Mouse (Mus musculus) small intestine, adult 2 months (tissue): ENCODE data around the gene Dbx2. TPM values are rescaled to one million over a fixed set of nuclear protein-coding genes. Genes with fewer than 3 reads are reported as not detected.

Experiments used
- H3K27ac ChIP-seq: fragments of 200-500 bp; 2 replicates; pipeline ENCODE4 v1.5.1; 2012; ENCODE audit warnings: low read depth, low read length, control low read depth, inconsistent platforms; ENCODE audit not compliant: insufficient read depth
- H3K27me3 ChIP-seq: fragments of 200-500 bp; 2 replicates; pipeline ENCODE4 v1.6.1; 2012; ENCODE audit warnings: mild to moderate bottlenecking, moderate library complexity, low read length, inconsistent platforms; ENCODE audit not compliant: control insufficient read depth, insufficient read depth
- H3K36me3 ChIP-seq: fragments of 200-500 bp; 2 replicates; pipeline ENCODE4 v1.6.1; 2012; ENCODE audit warnings: mild to moderate bottlenecking, low read length, control low read depth, inconsistent platforms; ENCODE audit not compliant: control insufficient read depth, insufficient read depth
- H3K4me1 ChIP-seq: fragments of 200-500 bp; 2 replicates; pipeline ENCODE4 v1.6.1; 2012; ENCODE audit warnings: low read length, inconsistent platforms, mixed read lengths; ENCODE audit not compliant: control insufficient read depth, insufficient read depth, insufficient read length
- H3K4me3 ChIP-seq: fragments of 200-500 bp; 2 replicates; pipeline ENCODE4 v1.5.1; 2012; ENCODE audit warnings: low read depth, mild to moderate bottlenecking, control low read depth, inconsistent platforms, low read length, moderate library complexity
- CTCF ChIP-seq: fragments of 200-500 bp; IDR thresholded peaks from 2 replicates; pipeline ENCODE4 v1.5.1; 2012; ENCODE audit warnings: low read depth, mild to moderate bottlenecking, control low read depth, inconsistent platforms, low read length, moderate library complexity, mixed read lengths; ENCODE audit not compliant: insufficient replicate concordance, insufficient read length; ENCODE audit errors: extremely low read depth
- POLR2A ChIP-seq: fragments of 200-500 bp; IDR thresholded peaks from 2 replicates; pipeline ENCODE4 v1.6.1; 2012; ENCODE audit warnings: low read depth, mild to moderate bottlenecking, control low read depth, inconsistent platforms, low read length, moderate library complexity
- WGBS: fragments of 180-500 bp; shearing (Covaris S2); methylation state at CpG from one replicate; pipeline ENCODE4 v1.1.7; 2018; 5-methylcytosine and 5-hydroxymethylcytosine counted together
- polyA plus RNA-seq: library from polyadenylated mRNA; depleted of rRNA; stranded (reverse); fragments of >200 nt; gene quantifications from 2 replicates; pipeline ENCODE4 v1.2.3, GENCODE M21; 2012

Dbx2 gene
- polyA plus RNA-seq, 1 experiment, result 0.04 TPM

DNA sequence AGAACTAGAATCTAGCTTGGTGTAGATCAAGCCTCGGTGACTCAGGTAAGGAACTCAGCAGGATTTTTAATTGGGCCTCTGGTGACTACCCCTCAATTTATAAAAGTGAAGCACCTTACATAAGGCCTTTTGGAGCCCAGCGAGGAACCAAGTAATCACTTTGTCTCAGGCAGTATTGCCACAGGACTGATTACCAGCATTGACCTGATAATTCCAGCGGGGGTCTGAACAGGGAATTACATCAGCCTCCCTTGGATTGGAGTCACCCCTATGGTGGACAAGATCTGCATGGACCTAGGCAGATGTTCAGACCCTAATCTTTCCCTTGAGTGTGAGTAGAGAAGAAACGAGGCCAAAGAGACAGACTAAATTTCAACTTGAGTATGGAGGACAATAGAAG, 26.9 kb upstream of the Dbx2 start:
- H3K36me3 ChIP-seq, result no peaks in the 10 kb centered on the region
- TF ChIP-seq CTCF (no peak), POLR2A (no peak)
- 87% methylated on average over 4 of the region's 4 CpGs for WGBS

DNA sequence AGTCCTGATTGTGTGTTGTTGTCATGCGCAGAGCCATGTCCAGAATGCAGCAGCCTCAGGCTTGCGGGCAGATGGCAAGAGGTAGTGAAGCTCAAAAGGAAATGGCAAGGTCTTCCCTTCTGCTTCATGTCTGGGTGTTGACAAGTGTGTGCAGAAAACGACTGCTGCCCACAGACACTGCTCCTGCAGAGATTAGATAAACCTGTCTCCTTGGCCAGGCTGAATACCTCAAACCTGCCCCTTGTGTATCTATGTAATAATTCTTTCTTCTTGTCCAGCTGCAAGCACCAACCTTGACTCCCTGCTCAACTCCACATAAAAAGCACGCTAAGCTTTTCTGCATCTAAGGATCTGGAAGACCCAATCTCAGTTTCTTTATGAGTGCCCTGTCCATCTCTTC, 19.9 kb upstream of the Dbx2 start:
- Histone ChIP-seq H3K4me3 (no peak overlapping the region), H3K27ac (no peak overlapping the region), H3K4me1 (no peaks in the 10 kb centered on the region), H3K36me3 (no peaks in the 10 kb centered on the region), H3K27me3 (no peaks in the 10 kb centered on the region)
- 76% methylated on average over 4 of the region's 4 CpGs for WGBS
- TF ChIP-seq CTCF (no peak), POLR2A (no peak)

More for the DNA sequence above, 26.9 kb upstream of the Dbx2 start:
- Histone ChIP-seq H3K27me3 (no peaks in the 10 kb centered on the region), H3K27ac (no peak overlapping the region), H3K4me1 (no peaks in the 10 kb centered on the region), H3K4me3 (no peak overlapping the region)

DNA sequence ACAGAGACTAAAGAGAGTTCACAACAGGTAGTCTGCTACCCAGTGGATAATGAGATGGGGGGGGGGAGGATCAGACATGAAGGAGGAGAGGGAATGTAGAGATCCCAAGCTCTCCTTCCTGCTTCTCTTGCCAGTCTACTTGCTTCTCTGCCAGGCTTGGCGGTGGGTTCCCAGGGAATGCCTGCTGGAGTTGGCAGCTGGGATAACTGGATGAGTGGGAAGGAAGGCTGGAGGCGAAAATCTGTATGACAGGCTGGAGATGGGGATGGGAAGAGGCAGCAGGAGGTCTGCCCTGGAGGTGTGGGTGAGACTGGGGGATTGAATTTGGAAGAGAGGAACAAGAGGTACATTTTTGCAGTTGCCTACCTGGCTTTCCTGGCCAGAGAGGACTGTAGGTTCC, 19.4 kb upstream of the Dbx2 start:
- H3K4me1 ChIP-seq, result no peaks in the 10 kb centered on the region
- H3K4me3 ChIP-seq, result no peak overlapping the region
- no peak overlapping the region for H3K27ac ChIP-seq
- TF ChIP-seq POLR2A (no peak), CTCF (no peak)
- no peaks in the 10 kb centered on the region for H3K36me3 ChIP-seq
- 90% methylated on average over 2 of the region's 2 CpGs for WGBS
- H3K27me3 ChIP-seq, result no peaks in the 10 kb centered on the region

DNA sequence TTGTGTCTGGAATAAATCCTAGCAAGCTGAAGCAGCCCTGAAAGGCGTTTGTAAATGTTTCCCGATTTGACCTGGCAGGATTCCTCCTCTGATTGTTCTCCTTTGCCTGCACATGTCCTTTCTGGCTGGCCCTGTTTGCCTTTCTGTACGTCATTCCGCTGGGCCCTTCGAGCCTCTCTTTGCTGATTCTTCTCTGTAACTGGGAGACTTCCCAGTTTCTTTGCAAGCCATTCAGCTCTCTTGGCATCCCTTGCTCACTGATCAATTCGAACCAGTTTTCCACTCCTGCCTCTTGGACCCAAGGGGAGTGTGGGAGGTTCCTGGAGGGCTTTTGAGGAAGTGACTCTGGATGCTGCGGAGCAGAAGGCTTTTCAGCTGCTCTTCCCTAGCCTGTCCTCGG, 11.4 kb upstream of the Dbx2 start:
- Histone ChIP-seq H3K4me3 (no peak overlapping the region), H3K4me1 (no peaks in the 10 kb centered on the region), H3K27ac (no peak overlapping the region), H3K27me3 (no peaks in the 10 kb centered on the region), H3K36me3 (no peaks in the 10 kb centered on the region)
- TF ChIP-seq POLR2A (no peak), CTCF (no peak)
- WGBS, result 28% methylated on average over 8 of the region's 8 CpGs

DNA sequence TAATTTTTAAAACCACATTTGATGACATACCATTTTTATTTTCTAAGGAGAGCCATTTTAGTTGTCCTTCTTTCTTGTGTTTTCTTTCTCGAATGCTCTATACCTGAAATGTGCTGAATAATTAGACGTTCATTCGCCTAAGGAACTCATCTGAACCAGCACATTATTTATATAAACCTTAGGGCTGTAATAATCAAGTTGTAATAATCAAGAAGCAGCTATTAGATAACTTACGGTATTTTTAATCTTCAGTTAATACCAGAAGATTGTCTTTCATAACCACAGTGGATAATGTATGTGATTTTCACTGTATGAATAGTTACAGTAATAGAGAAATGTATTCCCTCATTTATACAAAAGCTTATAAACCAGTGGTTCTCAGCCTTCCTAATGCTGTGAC, 9.2 kb upstream of the Dbx2 start:
- TF ChIP-seq CTCF (no peak), POLR2A (no peak)
- WGBS, result 89% methylated on average over 4 of the region's 4 CpGs
- Histone ChIP-seq H3K27ac (no peak overlapping the region), H3K4me1 (no peaks in the 10 kb centered on the region), H3K27me3 (no peaks in the 10 kb centered on the region), H3K36me3 (no peaks in the 10 kb centered on the region), H3K4me3 (no peak overlapping the region)

DNA sequence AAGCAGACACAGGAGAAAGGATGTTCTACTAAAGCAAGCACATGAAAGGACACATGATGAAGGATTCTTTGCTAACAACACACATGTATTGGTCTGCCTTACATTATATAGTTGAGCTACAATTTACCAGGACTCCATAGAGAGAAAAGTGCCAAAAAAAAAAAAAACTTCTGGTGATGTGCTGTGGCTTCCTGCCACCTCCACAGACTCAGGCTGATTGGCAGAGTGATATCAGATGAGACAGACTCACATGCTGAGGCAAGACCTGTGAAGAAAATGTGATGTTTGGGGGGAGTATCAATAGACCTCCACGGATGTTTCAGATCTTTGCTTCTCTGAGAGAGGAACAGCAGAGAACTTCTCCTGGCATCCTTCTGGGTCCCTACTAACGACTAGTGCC, 6.0 kb upstream of the Dbx2 start:
- 70% methylated on average over 2 of the region's 2 CpGs for WGBS
- TF ChIP-seq POLR2A, result no peak
- H3K36me3 ChIP-seq, result no peaks in the 10 kb centered on the region

DNA sequence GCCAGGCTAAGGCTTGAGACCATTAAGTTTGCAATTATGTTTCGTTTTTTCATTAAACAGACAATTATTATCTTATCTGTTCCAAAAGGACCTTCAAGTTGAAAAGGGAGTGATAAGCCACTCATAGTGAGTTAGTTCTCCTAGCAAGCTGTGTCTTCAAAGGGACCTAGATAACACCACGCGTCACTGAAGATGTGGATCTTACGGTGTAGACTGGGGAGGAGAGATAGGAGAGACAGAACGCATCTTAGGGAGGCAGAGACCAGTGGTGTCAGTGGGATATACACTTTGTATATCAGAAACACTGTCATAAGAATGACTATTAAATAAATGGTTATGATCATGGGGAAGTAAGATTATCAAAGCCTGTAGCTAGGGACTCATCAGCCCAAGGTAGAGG, 4.6 kb upstream of the Dbx2 start:
- no peaks in the 10 kb centered on the region for H3K36me3 ChIP-seq
- no peaks in the 10 kb centered on the region for H3K27me3 ChIP-seq
- no peak overlapping the region for H3K27ac ChIP-seq
- H3K4me1 ChIP-seq, result no peaks in the 10 kb centered on the region
- TF ChIP-seq CTCF (no peak), POLR2A (no peak)
- no peak overlapping the region for H3K4me3 ChIP-seq
- 66% methylated on average over 5 of the region's 5 CpGs for WGBS

More for the DNA sequence above, 6.0 kb upstream of the Dbx2 start:
- no peaks in the 10 kb centered on the region for H3K4me1 ChIP-seq
- H3K27ac ChIP-seq, result no peak overlapping the region
- no peaks in the 10 kb centered on the region for H3K27me3 ChIP-seq
- H3K4me3 ChIP-seq, result no peak overlapping the region
